Mouse (Mus musculus) liver, embryonic 13.5 days (tissue): ENCODE data around the gene Pdk2. TPM values are rescaled to one million over a fixed set of nuclear protein-coding genes. Genes with fewer than 3 reads are reported as not detected.

ENCODE experiments used
- ATAC-seq: fragments of 200-750 bp; cut with Nextera tagmentation; 2 replicates; pipeline ENCODE4 v1.8.0; 2017; ENCODE audit warnings: low read depth, mild to moderate bottlenecking, moderate number of reproducible peaks, moderate library complexity
- DNase-seq: peaks from one replicate; pipeline ENCODE4 v3.0.0; 2022
- H3K27ac ChIP-seq: fragments of 300-500 bp; sonication (generic); 2 replicates; pipeline ENCODE4 v1.5.1; 2015; ENCODE audit warnings: moderate library complexity, mild to moderate bottlenecking, inconsistent platforms
- H3K27me3 ChIP-seq: fragments of 300-500 bp; sonication (generic); 2 replicates; pipeline ENCODE4 v1.6.1; 2015; ENCODE audit warnings: mild to moderate bottlenecking, inconsistent platforms
- H3K36me3 ChIP-seq: fragments of 300-500 bp; sonication (generic); 2 replicates; pipeline ENCODE4 v1.6.1; 2015; ENCODE audit warnings: mild to moderate bottlenecking, inconsistent platforms
- H3K4me1 ChIP-seq: fragments of 300-500 bp; sonication (generic); replicated peaks from 2 replicates; pipeline ENCODE4 v1.6.1; 2015; ENCODE audit warnings: inconsistent platforms
- H3K4me2 ChIP-seq: fragments of 300-500 bp; sonication (generic); 2 replicates; pipeline ENCODE4 v1.6.1; 2015; ENCODE audit warnings: inconsistent platforms, mild to moderate bottlenecking, moderate library complexity
- H3K4me3 ChIP-seq: fragments of 300-500 bp; sonication (generic); replicated peaks from 2 replicates; pipeline ENCODE4 v1.5.1; 2015; ENCODE audit warnings: mild to moderate bottlenecking, inconsistent platforms
- H3K9ac ChIP-seq: fragments of 300-500 bp; sonication (generic); 2 replicates; pipeline ENCODE4 v1.6.1; 2015; ENCODE audit warnings: mild to moderate bottlenecking, inconsistent platforms
- H3K9me3 ChIP-seq: fragments of 300-500 bp; sonication (generic); replicated peaks from 2 replicates; pipeline ENCODE4 v1.6.1; 2016; ENCODE audit warnings: inconsistent platforms
- WGBS: fragments of 180-500 bp; shearing (Covaris S2); methylation state at CpG from one replicate; pipeline ENCODE4 v1.1.7; 2015; ENCODE audit not compliant: insufficient replicate concordance; 5-methylcytosine and 5-hydroxymethylcytosine counted together
- polyA plus RNA-seq: library from polyadenylated mRNA; unstranded; fragments of >200 nt; fragmentation: Nextera tagmentation; extraction: Ambion mirVana; gene quantifications from 2 replicates; pipeline ENCODE4 v1.2.1, GENCODE M21; 2015

The Pdk2 gene
- polyA plus RNA-seq, 1 experiment from 2014 or later = 5.8 TPM

DNA sequence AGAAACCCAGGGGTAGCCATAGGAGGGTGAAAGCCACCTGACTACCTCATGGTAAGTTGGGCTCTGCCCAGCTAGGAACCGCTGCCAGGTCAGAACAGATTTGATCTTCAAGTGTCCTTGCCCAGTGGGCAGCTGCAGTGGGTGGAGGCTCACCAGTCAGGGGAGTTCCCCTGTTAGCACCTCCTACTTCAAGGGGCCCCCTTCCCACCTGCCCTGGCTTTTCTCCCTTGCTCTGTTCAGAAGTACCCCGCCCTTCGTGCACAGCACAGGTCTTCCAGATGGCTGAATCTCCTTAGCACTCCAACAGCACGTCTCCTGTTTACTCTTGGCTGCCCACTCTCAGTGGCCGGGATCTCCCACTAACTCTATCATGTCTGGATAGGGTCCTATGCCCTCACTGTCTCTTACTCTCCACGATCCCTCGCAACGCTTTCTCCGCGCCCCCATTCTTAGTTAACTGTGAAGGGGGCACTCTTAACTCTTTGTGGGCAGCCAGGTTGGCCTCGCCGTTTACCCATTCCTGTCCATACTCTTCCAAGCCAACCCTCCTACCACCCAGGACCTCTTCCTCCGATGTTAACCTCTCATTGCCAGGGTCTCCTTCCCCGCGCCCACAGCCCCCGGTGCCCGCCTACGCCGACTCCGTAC is 539 bp downstream of the Pdk2 start:
- Histone ChIP-seq H3K4me2 (peak overlapping the region; percentile 97), H3K4me3 (peak overlapping the region; percentile 71), H3K36me3 (no peaks in the 10 kb centered on the region), H3K27ac (peak overlapping the region; percentile 66), H3K4me1 (peaks cover 42% of the 10 kb centered on the region), H3K9ac (peak overlapping the region; percentile 83), H3K9me3 (no peaks in the 10 kb centered on the region), H3K27me3 (peaks cover 11% of the 10 kb centered on the region)
- ATAC-seq (peak; percentile 18; the same call in 1 of the 2 replicates), DNase-seq (peak; percentile 54)
- WGBS = 2% methylated on average over 20 of the region's 20 CpGs

DNA sequence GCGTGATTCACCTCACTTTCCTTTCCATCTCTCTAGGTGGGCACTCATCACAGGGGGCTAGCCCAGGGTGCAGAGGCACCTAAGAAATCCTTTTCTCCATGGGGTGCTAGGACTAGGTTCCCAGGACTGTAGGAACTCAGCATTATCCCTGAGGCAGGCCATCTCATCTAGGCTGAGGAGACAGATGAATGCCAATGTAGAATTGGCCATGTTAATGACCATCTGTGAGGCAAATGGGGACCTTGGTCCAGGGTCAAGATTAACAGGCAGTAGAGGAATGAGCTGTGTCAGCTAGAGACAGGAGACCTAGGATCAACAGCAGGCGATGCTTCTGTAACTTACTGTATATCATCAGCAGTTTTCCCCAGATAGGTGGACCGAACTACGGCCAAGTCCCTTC is 1.4 kb downstream of the Pdk2 start:
- peak overlapping the region; percentile 83; the same call in 1 of the 2 replicates for H3K9ac ChIP-seq
- peaks cover 42% of the 10 kb centered on the region for H3K4me1 ChIP-seq
- DNase-seq = no peak
- ATAC-seq = no peak
- WGBS = 78% methylated on average over 4 of the region's 4 CpGs
- no peaks in the 10 kb centered on the region for H3K36me3 ChIP-seq
- H3K27me3 ChIP-seq = peaks cover 6% of the 10 kb centered on the region; the same call in 1 of the 2 replicates
- H3K27ac ChIP-seq = peak overlapping the region; percentile 11; the same call in 1 of the 2 replicates
- no peaks in the 10 kb centered on the region for H3K9me3 ChIP-seq
- peak overlapping the region; percentile 97 for H3K4me2 ChIP-seq
- no peak overlapping the region; the same call in 1 of the 2 replicates for H3K4me3 ChIP-seq

DNA sequence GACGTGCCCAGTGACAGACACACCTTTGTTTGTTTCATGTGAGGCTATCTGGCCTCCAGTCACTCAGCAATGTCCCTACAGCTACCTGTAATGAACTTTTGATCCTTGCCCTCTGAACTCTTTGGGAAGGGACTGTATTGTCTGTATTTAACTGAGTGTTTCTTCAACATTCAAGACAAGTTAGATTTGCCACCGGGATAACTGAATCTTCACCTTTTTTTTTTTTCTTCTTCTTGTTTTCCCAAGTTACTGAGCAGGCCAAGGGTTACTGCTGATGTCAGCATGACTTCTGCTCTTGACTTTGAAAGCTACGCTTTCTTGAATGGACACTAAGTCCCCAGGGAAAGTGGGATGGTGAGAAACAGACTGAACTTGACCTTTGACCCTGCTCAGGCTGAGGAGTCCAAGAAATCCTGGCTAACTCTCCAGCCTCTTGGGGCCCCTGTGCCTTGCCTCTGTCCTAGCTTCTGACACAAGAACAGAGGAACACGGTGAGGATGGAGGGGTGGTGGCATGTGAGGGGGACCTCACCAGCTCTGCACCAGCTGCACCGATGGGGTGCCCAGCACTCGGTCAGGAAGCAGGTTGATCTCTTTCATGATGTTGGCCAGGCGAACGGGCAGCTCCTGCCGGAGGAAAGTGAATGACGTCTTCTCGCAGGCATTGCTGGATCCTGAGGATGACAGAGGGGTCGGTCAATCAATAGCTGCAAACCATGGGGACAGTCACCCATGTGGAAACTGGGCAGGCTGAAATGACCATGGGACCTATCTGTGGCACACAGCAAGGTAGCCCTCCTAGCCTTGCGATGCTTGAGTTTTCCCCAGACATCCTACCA is 2.1 kb downstream of the Pdk2 start:
- ATAC-seq (no peak), DNase-seq (no peak)
- WGBS = 74% methylated on average over 13 of the region's 13 CpGs
- 0 out of 2 replicates have a peak, but pooled peaks cover 3% of the 10 kb centered on the region for H3K27me3 ChIP-seq
- H3K4me2 ChIP-seq = no peak overlapping the region
- H3K4me3 ChIP-seq = no peak overlapping the region
- no peak overlapping the region for H3K27ac ChIP-seq
- no peaks in the 10 kb centered on the region for H3K36me3 ChIP-seq
- no peak overlapping the region for H3K9ac ChIP-seq
- peaks cover 42% of the 10 kb centered on the region for H3K4me1 ChIP-seq
- no peaks in the 10 kb centered on the region for H3K9me3 ChIP-seq

GRCm38 (mm10) chr11:95038156-95038817 is 2.9 kb downstream of the Pdk2 start:
- Histone ChIP-seq H3K9me3 (no peaks in the 10 kb centered on the region), H3K4me2 (no peak overlapping the region), H3K27me3 (0 out of 2 replicates have a peak, but pooled peaks cover 7% of the 10 kb centered on the region), H3K4me3 (no peak overlapping the region), H3K9ac (no peak overlapping the region), H3K36me3 (no peaks in the 10 kb centered on the region), H3K27ac (no peak overlapping the region), H3K4me1 (peaks cover 50% of the 10 kb centered on the region)
- ATAC-seq (no peak), DNase-seq (no peak)
- 76% methylated on average over 14 of the region's 14 CpGs for WGBS

- ATAC-seq (no peak), DNase-seq (no peak)
- no peak overlapping the region for H3K27ac ChIP-seq
- no peak overlapping the region for H3K4me2 ChIP-seq
- H3K4me1 ChIP-seq = peaks cover 51% of the 10 kb centered on the region
- WGBS = 66% methylated on average over 6 of the region's 6 CpGs
- no peak overlapping the region for H3K4me3 ChIP-seq
- 0 out of 2 replicates have a peak, but pooled peaks cover 8% of the 10 kb centered on the region for H3K27me3 ChIP-seq
- H3K9me3 ChIP-seq = no peaks in the 10 kb centered on the region
- H3K36me3 ChIP-seq = no peaks in the 10 kb centered on the region
- H3K9ac ChIP-seq = no peak overlapping the region
Observed at GRCm38 (mm10) chr11:95037306-95037705, 3.8 kb downstream of the Pdk2 start.

DNA sequence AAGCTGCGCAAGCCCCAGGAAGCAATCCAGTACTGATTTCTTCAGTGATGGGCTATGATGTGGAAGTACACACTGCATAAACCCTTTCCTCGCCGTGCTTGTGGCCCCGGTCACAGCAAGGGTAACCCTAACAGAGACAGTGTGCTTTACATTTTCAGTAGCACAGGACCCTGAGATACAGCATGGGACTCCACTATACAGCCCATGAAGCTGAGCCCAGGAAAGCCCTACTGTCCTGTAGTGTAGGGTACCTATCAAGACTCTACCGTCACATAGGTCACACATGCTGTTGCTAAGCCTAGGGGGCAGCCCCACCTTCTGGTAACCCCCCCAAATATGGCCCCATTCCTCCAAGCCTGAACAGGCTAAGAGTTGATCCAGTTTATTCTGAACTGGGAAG is 4.6 kb downstream of the Pdk2 start:
- H3K27me3 ChIP-seq = 0 out of 2 replicates have a peak, but pooled peaks cover 8% of the 10 kb centered on the region
- no peak overlapping the region for H3K4me3 ChIP-seq
- 85% methylated on average over 5 of the region's 5 CpGs for WGBS
- no peak for DNase-seq
- H3K4me2 ChIP-seq = no peak overlapping the region
- H3K36me3 ChIP-seq = no peaks in the 10 kb centered on the region
- no peak overlapping the region for H3K27ac ChIP-seq
- peaks cover 45% of the 10 kb centered on the region for H3K4me1 ChIP-seq
- H3K9ac ChIP-seq = no peak overlapping the region
- no peak for ATAC-seq
- no peaks in the 10 kb centered on the region for H3K9me3 ChIP-seq

DNA sequence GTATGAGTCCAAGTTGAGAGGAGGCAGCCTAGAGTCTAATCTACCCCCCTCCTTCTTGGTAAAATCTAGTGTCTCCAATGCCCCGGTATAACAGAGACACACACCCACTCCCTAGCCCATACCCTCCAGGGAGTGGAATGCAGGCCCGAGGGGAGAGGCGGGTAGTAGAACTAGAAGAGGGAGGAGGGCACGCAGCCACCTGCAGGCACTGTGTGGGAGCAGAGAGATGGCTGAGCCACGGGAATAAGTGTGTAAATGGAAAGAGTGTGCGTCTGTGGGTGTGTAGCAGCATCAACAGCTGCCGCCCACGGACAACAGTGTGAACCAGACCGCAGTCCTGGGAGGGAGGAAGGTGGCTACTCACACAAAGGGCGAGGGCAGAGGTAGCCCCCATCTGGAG is 6.3 kb downstream of the Pdk2 start:
- ATAC-seq (no peak), DNase-seq (no peak)
- H3K27me3 ChIP-seq = 0 out of 2 replicates have a peak, but pooled peaks cover 8% of the 10 kb centered on the region
- no peaks in the 10 kb centered on the region for H3K36me3 ChIP-seq
- no peak overlapping the region for H3K27ac ChIP-seq
- H3K9me3 ChIP-seq = no peaks in the 10 kb centered on the region
- no peak overlapping the region for H3K4me2 ChIP-seq
- H3K4me3 ChIP-seq = no peak overlapping the region
- 62% methylated on average over 10 of the region's 10 CpGs for WGBS
- no peak overlapping the region for H3K9ac ChIP-seq
- H3K4me1 ChIP-seq = peaks cover 32% of the 10 kb centered on the region

GRCm38 (mm10) chr11:95033617-95034016 is 7.5 kb downstream of the Pdk2 start:
- ATAC-seq (no peak), DNase-seq (no peak)
- peaks cover 20% of the 10 kb centered on the region for H3K4me1 ChIP-seq
- WGBS = 55% methylated on average over 14 of the region's 14 CpGs
- H3K9me3 ChIP-seq = no peaks in the 10 kb centered on the region
- no peak overlapping the region for H3K4me2 ChIP-seq
- no peak overlapping the region for H3K9ac ChIP-seq
- H3K27ac ChIP-seq = no peak overlapping the region
- H3K4me3 ChIP-seq = no peak overlapping the region
- H3K36me3 ChIP-seq = no peaks in the 10 kb centered on the region
- 0 out of 2 replicates have a peak, but pooled peaks cover 8% of the 10 kb centered on the region for H3K27me3 ChIP-seq

DNA sequence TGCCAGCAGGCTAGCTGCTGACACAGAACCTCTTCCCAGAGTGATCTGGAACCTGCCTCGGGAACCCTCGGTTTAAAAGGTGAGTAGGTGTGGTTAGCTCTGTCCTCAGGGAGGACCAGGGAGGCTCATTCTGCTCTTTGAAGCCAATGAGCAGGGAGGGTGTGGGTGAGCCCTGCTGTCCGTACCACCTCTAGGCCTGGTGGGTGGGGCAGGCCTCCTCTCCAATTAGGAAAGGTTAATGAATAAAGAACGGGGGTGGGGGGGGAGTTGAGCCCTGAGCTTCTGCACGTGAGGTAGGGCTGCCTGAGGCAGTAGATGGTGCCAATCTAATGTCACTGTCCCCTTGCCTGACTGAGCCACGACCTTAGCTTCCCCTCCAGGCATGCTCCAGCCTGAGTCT is 8.2 kb downstream of the Pdk2 start:
- Histone ChIP-seq H3K4me2 (no peak overlapping the region), H3K9ac (0 out of 2 replicates have a peak overlapping the region, but pooled peaks have one; percentile 9), H3K9me3 (no peaks in the 10 kb centered on the region), H3K36me3 (no peaks in the 10 kb centered on the region), H3K4me3 (no peak overlapping the region), H3K27ac (no peak overlapping the region), H3K27me3 (peaks cover 8% of the 10 kb centered on the region; the same call in 1 of the 2 replicates), H3K4me1 (peaks cover 16% of the 10 kb centered on the region)
- 34% methylated on average over 6 of the region's 6 CpGs for WGBS
- ATAC-seq = no peak
- DNase-seq = no peak

- DNase-seq (no peak), ATAC-seq (no peak)
- Histone ChIP-seq H3K4me1 (peaks cover 24% of the 10 kb centered on the region), H3K27me3 (peaks cover 4% of the 10 kb centered on the region; the same call in 1 of the 2 replicates), H3K9me3 (no peaks in the 10 kb centered on the region), H3K4me3 (no peak overlapping the region), H3K27ac (no peak overlapping the region), H3K36me3 (peaks cover 32% of the 10 kb centered on the region), H3K4me2 (no peak overlapping the region), H3K9ac (no peak overlapping the region)
- 46% methylated on average over 13 of the region's 13 CpGs for WGBS
Observed at GRCm38 (mm10) chr11:95027850-95028470, 13.2 kb downstream of the Pdk2 start.
